Mouse (Mus musculus): ENCODE data around the gene Vmn1r36.
"Not testable (repeated sequence)": the region's sequence is repeated elsewhere in the genome, so short reads cannot be mapped to it uniquely, and the experiment has no call there.

The Vmn1r36 gene

DNA sequence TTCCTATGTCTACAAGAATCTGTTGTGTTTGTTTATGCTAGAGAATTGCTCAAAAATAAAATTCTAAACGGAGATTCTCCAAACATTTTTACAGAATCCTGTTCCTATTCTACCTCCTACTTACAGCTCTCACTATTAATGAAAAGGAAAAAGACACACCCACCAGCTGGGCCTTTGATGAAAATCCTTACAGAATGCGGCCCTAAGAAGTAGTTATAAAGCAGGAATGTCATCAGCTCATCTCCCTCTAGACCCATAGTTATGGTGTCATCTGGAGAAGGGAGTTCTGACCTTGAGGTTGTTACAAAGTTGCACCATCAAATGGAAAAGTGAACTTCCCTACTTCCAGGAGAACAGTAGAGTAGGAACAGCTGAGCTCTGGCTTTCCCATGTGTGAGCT lies at the start of gene Vmn1r36:
Gene Vmn1r36, minus strand, starts transcription at position 101 of the 400 bp plus-strand sequence.
- DNase-seq, result not testable (repeated sequence)

GRCm38 (mm10) chr6:66729082-66729481 lies 10.1 kb upstream of the Vmn1r36 start, which contains the start of gene Vmn1r37:
TSS of gene Vmn1r37 (plus strand) at chr6:66729382.
- not testable (repeated sequence) for DNase-seq

DNA sequence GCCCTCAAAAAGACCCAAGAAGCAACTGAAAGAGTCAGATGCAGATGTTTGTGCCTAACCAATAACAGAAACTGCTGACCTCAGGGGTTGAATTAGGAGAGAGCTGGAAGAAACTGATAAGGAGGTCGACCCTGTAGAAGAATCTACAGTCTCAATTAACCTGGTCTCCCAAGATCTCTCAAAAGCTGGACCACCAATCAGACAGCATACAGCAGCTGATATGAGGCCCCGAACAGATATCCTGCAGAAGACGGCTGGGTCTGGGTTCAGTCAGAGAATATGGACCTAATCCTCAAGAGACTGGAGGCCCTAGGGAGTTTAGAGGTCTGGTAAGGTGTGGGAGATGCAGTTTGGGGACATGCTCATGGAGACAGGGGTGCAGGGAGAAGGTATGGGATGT lies 5.1 kb downstream of the Vmn1r36 start:
- DNase-seq, result no peak

GRCm38 (mm10) chr6:66708901-66709300 lies 10.1 kb downstream of the Vmn1r36 start:
- no peak for DNase-seq

GRCm38 (mm10) chr6:66685806-66686205 lies 33.2 kb downstream of the Vmn1r36 start, which contains the start of gene Vmn1r35:
TSS of gene Vmn1r35 (minus strand) at chr6:66685906.
- no peak for DNase-seq
